Mouse (Mus musculus): ENCODE results near the gene Tex12. TPM values are rescaled to one million over a fixed set of nuclear protein-coding genes. Genes with fewer than 3 reads are reported as not detected.

The Tex12 gene
- polyA plus RNA-seq, 1 experiment = not detected

DNA sequence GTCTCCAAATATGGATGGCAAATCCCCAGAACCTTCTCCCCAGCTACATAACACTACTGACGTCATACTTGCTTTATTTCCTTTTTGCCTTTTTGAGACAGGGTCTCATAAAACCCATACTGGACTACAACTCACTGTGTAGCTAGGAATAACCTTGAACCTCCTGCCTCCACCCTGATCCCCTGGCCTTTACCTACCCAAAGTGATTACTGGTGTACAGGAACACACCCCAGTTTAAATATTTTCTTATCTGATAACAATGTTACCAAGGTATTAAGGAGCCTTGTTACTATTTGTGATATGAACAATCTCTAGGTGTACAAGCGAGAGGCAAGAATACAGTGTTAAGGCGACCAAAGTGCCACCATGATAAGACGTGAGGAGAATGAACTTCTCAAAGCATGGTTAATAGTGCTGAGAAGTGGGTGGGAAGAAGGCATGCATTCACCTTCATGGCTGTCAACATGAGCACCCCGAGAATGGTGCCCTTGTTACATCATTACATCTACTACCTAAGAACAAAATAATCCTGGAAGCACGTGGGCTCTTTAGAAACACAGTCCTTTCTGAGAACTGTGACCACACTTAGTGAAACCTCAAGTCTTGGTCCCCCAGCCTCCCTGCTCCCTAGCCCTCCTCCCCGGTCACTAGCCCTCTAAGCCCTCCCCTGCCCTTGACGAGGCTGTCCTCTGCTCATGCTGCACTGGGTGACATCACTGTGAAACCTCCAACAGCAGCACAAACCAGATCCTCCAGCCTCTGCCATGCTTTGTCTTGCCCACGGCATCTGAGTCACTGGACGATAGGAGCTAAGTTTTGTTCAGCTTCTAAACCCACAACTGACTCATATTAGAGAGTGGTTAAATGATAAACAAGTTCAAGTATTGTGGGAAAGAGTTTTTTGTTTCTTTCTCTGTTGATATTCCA is 8.7 kb upstream of the Tex12 start:
- no peak for TF ChIP-seq GATA1 (IDR thresholded peaks at IDR 0.05; ENCODE audit: low read length)

DNA sequence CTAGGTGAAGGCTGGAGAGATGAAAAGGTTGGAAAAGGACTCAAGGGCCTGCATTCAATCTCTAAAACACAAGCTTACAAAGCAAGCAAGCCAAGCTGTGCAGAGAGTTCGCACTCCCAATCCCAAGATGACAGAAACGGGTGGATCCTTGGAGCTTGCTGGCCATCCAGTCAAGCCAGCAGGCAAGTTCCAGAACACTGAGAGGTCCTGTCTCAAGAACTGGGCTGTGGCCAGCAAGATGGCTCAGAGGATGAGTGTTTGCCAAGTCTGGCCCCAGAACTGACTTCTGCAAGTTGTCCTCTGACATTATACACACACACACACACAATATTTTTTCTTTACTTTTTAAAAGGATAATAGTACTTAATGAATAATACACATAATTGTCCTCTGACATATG is 6.8 kb upstream of the Tex12 start:
- TF ChIP-seq GATA1 (IDR thresholded peaks at IDR 0.05; ENCODE audit: low read length) = no peak

DNA sequence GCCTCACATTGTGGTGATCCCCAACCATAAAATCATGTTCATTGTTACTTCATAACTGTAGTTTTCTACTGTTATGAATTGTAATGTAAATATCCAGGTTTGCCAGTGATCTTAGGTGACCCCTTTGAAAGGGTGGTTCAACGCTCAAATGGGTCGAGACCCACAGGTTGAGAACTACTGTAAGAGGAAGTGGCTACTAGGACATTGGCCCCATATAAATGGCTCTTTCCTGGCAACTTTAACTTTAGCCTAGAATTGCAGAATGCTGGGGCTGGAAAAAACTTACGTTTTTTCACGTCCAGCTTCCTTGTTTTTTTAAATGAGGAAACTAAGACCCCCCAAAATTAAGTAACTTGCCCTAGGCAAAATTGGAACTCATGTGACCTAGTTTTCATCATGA is 6.2 kb upstream of the Tex12 start:
- TF ChIP-seq GATA1 (IDR thresholded peaks at IDR 0.05; ENCODE audit: low read length) = no peak

DNA sequence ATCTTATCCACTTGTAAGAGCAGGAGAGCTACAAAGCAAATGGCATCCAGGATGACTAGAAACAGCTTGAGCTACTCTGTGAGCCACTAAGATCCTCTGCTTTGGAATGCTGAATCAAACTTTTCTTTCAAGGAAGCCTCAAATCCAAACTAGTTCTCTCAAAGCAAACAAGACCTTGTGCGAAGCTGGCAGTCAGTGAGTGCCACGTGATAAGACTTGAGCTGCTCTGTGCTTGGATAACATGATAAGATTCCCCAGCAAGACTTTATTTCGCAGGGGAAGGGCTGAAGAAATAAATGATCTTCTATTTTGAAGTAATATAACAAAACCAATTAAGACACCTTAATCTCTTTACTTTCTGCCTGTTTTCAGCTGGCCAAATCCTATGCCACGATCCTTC is 4.8 kb upstream of the Tex12 start:
- no peak for TF ChIP-seq GATA1 (IDR thresholded peaks at IDR 0.05; ENCODE audit: low read length)

DNA sequence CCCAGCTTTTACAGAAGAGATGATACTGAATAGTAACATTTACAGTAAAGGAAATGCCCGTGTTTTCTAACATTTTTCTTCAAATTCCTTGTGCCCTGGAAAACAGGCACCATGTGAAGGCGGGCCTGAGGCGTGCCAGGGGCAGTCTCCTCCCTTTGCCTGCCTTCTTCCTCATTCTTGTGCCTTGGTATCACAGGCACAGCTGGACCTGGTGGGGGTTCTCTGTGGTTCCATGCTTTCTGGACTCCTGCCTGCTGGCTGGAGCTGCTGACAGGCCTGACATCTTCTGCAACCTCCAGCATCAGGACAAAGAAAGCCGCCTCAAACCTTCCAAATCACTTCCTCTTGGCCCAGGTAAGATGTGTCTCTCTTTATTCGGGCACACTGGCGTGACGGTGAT is 4.0 kb upstream of the Tex12 start:
- TF ChIP-seq GATA1 (IDR thresholded peaks at IDR 0.05; ENCODE audit: low read length) = no peak

DNA sequence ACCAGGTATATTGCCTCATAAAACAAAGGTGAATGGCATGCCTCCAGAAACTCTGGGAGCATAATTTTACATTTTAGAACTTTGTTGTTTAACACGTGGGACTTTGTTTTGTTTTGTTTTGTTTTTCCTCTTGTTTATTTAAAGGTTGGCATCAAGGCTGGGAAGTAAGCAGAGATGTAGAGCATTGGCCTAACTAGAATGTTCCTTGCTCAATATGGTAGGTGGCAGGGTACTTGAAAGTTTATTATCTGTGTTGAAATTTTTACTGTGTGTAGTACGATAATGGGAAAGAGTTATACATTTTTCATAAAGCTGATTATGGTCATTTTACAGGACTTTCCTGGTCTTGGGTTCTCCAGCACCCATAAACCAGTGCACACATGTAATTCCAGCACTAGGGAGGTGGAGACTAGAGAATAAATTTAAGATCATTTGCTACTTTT is 814 bp upstream of the Tex12 start:
- TF ChIP-seq GATA1 (IDR thresholded peaks at IDR 0.05; ENCODE audit: low read length) = no peak

DNA sequence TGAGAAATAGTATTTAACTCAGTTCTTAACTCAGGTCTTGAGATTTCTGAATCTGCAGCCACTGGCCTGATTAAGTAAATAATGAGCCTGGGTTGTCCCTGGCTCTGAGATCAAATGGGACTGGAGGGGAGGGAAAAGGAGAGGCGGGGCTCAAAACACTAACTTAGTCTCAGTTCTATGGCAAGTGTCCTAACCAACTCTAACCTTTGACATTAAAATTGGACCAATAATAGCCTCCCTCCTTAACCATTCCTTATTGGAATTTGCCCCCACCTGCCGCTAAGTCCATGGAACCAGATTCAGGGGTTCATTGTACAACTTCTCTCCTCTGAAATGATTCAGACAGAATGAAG is 6.1 kb downstream of the Tex12 start, which contains the start of gene Bco2:
Gene Bco2 (minus strand): TSS at position 88 of the 353 bp plus-strand sequence.
- no peak for TF ChIP-seq GATA1 (IDR thresholded peaks at IDR 0.05; ENCODE audit: low read length)

DNA sequence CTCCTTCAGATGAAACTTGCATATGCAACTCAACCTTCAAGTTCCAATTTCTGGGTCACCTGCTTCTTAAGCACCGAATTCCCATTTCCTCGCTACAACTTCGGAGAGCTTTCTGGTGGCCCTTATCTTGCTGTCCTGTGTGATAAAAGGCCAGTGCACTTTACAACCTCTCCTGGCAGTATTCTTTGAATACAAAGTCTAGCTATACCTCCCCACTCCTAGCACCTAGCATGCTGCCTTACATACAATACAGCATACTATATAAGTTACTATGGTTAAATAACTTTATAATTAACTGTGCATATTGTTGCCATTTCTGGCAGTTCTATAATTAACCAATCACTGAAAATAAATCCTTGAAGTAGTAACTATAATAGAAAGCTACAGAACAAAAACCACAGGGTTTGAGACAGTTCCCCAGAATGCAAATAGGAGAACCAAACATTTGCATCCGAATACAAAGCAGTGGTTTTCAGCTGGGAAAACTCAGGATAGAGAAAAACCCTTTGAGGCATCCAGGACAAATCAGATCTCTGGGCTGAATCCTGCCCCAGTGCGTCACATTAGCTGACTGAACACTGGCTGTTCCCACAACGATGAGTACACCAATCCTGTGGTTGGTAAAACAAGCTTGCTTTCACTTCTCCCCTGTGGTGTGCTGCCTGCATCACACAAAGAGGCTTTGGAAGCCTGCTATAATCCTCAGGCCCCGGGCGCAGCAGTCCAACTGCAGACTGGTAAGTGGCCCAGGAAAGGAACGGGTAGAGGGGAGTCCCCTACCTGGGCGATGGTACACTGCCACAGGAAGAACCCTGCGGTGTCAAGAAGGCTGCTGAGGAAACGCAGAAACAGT is 6.7 kb downstream of the Tex12 start, which contains the start of gene Il18:
Gene Il18 (plus strand): TSS at position 587 of the 853 bp plus-strand sequence.
- TF ChIP-seq GATA1 (IDR thresholded peaks at IDR 0.05; ENCODE audit: low read length) = no peak

DNA sequence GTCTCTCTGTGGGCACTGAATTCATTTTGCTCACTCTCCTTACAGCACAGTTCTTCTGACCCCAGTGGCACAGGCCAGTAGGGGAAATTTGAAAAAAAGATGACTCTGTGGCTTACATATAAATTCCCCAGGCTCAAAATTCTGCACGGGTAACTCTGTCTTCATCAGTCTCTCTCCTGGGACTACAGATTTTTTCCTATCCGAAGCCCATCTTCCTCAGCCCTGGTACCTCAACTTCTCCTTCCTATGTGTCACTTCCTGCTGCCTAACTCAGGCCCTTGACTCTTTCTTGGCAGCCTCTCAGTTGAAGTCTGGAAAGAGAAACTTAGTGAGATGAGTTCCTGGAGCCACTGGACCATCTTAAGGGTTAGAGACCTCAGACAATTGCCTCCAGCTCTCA is 7.6 kb downstream of the Tex12 start:
- TF ChIP-seq GATA1 (IDR thresholded peaks at IDR 0.05; ENCODE audit: low read length) = no peak

DNA sequence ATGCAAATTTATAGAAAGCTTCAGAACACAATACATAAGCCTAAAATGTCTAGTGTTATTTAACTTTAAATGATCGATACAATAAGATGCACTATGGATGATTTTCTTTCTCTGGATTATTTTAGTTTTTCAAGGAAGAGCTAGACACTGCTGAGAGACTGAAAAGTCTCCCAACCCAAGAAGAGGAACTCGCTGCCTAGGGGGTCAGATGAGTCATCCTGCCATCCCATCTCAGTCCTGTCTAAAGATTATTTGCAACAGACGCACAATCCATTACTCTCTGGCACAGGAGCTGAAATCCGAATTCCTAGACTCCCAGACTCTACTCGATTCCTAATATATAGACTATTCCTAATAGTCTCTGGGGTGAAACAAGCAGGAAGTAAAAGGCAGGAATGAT is 8.9 kb downstream of the Tex12 start:
- no peak for TF ChIP-seq GATA1 (IDR thresholded peaks at IDR 0.05; ENCODE audit: low read length)

DNA sequence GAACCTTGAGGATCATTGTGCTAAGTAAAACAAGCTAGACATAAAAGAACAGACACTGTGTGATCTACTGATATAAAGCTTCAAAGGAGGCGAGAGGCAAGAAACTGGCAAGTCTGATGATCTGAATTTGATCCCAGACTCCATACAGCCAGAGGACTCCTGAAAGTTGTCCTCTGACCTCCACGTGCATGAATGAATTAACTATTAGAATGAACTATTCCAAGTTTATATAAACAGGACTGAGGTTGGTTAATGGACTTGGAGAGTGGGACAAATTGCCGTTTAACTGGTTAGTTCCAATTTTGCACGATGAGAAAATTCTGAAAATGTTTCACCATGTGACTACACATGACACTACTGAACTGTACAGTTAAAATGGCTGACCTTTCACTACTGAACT is 12.2 kb downstream of the Tex12 start:
- no peak for TF ChIP-seq GATA1 (IDR thresholded peaks at IDR 0.05; ENCODE audit: low read length)

DNA sequence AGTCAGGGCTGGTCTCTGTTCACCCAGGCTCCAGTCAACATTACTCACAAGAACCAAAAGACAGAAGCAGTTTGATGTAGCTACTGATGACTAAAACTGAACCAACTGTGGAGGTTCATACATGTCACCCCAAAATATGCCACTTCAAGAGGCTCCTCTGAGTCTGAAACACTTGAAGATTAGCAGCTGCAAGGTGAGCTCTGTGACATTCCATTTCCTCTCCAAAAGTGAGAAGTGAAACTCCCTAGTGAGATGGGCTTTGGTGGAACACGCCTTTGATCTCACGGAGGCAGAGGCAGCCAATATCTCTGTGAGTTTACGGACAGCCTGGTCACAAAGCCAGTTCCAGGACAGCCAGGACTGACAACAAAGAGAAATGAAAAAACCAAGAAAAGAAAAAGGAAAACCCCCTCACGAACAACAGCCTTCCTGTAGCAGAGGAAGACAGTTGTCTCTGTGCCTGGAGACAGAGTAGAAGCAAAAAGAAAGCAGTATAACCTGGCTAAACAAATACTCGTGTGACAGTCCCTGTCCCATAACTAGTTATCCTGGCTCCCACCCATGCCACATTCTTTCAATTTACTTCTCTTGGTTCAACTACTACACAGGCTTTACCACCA is 13.2 kb downstream of the Tex12 start:
- TF ChIP-seq GATA1 (IDR thresholded peaks at IDR 0.05; ENCODE audit: low read length) = no peak

DNA sequence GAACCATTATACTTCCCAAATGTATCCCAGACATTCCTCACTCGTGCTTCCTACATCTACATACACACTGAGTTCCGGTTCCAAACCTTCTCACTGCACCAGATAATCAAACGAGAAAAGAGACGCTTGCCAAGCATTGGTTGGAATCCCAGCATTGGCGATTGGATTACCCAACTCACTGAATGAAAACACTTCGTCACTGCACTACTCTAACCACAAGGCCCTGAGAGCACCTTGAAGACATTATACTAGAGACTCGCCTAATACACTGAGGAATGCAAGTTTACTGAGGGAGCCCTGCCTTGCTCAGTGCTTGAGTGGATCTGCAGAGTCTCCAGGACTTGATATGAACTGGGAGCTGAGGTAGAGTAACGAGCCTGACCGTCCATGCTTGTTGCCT is 18.7 kb downstream of the Tex12 start:
- no peak for TF ChIP-seq GATA1 (IDR thresholded peaks at IDR 0.05; ENCODE audit: low read length)

DNA sequence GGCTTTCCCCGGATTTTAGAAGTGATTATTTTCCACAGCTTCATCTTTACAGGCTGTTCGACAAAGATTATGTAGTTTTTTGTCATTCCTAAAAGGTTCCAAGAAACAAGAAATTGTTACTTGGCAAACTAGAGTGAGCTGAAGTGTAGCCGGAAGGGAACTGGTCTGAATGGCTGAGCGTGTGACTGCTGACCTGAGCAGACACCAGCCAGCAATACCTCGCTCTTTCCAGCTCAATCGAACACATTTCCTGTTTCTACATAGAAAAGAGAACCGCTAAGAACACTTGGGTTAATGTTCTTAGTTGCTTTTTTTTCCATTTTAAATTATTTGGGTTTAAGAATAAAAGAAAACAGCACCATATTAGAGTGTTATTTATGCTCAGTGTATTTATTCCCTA is 21.0 kb downstream of the Tex12 start:
- no peak for TF ChIP-seq GATA1 (IDR thresholded peaks at IDR 0.05; ENCODE audit: low read length)

DNA sequence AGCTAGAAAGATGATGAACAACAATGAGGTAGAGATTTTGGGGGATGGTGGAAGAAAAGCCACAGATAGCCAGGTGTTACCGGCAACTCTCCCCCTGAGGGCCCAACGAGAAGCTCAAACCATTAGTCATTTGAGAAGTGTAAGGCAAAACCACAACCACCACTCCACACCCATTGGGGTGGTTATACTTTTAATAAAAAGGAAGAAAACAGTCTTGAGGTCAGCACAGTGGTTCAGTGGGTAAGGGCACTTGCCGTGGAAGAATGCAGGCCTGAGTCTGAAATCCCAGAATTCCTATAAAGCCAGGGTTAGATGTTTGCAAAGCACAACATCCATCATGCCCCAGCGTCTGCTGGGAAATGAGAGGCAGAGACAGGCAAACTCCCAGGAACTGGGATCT is 23.8 kb downstream of the Tex12 start:
- no peak for TF ChIP-seq GATA1 (IDR thresholded peaks at IDR 0.05; ENCODE audit: low read length)

DNA sequence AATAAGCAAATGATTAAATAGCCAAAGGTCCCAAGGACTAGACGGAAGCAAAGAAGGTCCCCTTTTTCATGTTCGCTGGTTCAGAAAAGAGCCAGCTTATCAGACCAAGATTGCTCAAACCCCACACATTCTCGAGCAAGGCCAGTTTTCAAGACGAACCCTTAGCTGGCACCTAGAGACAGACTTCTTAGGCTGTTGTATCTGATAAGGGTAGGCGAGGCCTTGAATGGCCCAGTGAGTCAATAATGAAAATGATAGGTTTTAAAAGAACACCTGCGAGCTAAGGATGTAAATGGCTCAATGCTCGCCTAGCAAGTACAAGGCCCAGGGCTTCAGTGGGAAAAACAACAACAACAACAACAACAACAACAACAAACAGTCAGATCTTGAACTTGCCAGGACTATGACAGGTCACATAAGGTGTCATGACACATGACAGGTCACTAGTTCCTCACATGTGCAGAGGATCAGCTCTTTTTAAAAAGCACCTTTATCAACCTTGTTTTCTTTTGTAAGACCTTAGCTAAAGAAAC is 24.5 kb downstream of the Tex12 start:
- no peak for TF ChIP-seq GATA1 (IDR thresholded peaks at IDR 0.05; ENCODE audit: low read length)
